Mouse (Mus musculus) lung, adult 2 months (tissue): Measurements from ENCODE around the gene Sync.

ENCODE experiments used
- CTCF ChIP-seq: fragments of 200-500 bp; IDR thresholded peaks from 2 replicates; pipeline ENCODE4 v1.5.1; 2011; ENCODE audit warnings: mild to moderate bottlenecking, low read length, control low read depth; ENCODE audit not compliant: insufficient read depth
- POLR2A ChIP-seq: fragments of 200-500 bp; IDR thresholded peaks from 2 replicates; pipeline ENCODE4 v1.6.1; 2011; ENCODE audit warnings: low read depth, mild to moderate bottlenecking, control low read depth, low read length, borderline replicate concordance; ENCODE audit errors: extremely low read depth

DNA sequence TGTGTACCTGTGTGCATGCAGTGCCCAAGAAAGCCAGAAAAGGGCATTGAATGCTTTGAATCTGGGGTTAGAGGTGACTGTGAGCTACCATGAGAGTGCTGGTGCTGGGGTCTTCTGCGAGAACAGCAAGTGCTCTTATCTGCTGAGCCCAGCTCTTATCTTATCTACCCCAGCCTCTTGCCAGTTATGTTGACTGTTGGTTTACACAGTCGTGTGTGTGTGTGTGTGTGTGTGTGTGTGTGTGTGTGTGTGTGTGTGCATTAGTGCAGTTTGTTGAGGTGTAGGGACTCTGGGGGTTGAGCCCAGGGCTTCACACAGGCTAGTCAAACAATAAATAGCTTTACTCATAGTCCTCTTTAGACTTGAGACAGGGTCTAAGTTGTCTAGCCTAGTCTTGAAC lies 7.8 kb downstream of the Sync start:
- TF ChIP-seq CTCF, result no peak
- TF ChIP-seq POLR2A, result no peak
